Mouse (Mus musculus): ENCODE measurements around the gene Tex11. TPM values are rescaled to one million over a fixed set of nuclear protein-coding genes. Genes with fewer than 3 reads are reported as not detected.
"Not testable (repeated sequence)": the region's sequence is repeated elsewhere in the genome, so short reads cannot be mapped to it uniquely, and the experiment has no call there.

Gene Tex11
- polyA plus RNA-seq (2012; rRNA removed) (0.04 TPM in 1 of 2 replicates, not detected in the other), polyA plus RNA-seq (2014; fragmentation: Nextera tagmentation; extraction: Ambion mirVana) (0.05 and 0.18 TPM in 2 replicates)

- no peak for DNase-seq (ENCODE audit: low read depth in 3 of 3, low spot score in 3 of 3)
- no peak for TF ChIP-seq EP300 (IDR thresholded peaks at IDR 0.05; ENCODE audit: low read depth)
- no peak for TF ChIP-seq CTCF (IDR thresholded peaks at IDR 0.05; ENCODE audit: low read depth)
- 78% methylated on average over 31 of the region's 31 CpGs for WGBS (ENCODE audit: insufficient replicate concordance)
- no peak for ATAC-seq (ENCODE audit: insufficient read depth)
- no peaks in the 10 kb centered on the region for H3K9me3 ChIP-seq (ENCODE audit: control insufficient read depth, low read length)
- H3K9ac ChIP-seq (replicated peaks): no peak within 1 kb of the TSS
- no peaks in the 10 kb centered on the region for H3K27me3 ChIP-seq (ENCODE audit: control insufficient read depth, insufficient read depth, low read length)
- no peaks in the 10 kb centered on the region for H3K4me1 ChIP-seq (replicated peaks; ENCODE audit: control insufficient read depth in 2 of 2, insufficient read depth in 2 of 2, low read length in 1 of 2)
- H3K36me3 ChIP-seq (replicated peaks; ENCODE audit: control insufficient read depth, insufficient read depth, low read depth): no peaks in the 10 kb centered on the region
- H3K27ac ChIP-seq: no peak within 1 kb of the TSS
- H3K4me2 ChIP-seq (ENCODE audit: low read depth): no peak within 1 kb of the TSS
- H3K4me3 ChIP-seq (ENCODE audit: insufficient read depth in 1 of 2, low read depth in 2 of 2, low read length in 2 of 2): no peak within 1 kb of the TSS
These were observed at the start of gene Tex11 for GRCm38 (mm10) chrX:101059541-101059940. TSS of gene Tex11 (minus strand) at chrX:101059667.

GRCm38 (mm10) chrX:101085920-101086319, 26.5 kb upstream of the Tex11 start, which contains the start of gene Slc7a3:
TSS of gene Slc7a3 (minus strand) at chrX:101086020.
- DNase-seq (ENCODE audit: low read depth in 3 of 3, low spot score in 3 of 3) (no peak), ATAC-seq (ENCODE audit: insufficient read depth) (no peak)
- Histone ChIP-seq H3K9me3 (ENCODE audit: control insufficient read depth, low read length) (no peaks in the 10 kb centered on the region), H3K27me3 (ENCODE audit: control insufficient read depth, insufficient read depth, low read length) (no peaks in the 10 kb centered on the region; the same call in 1 of the 2 replicates), H3K27ac (no peak within 1 kb of the TSS), H3K4me1 (replicated peaks; ENCODE audit: control insufficient read depth in 2 of 2, insufficient read depth in 2 of 2, low read length in 1 of 2) (no peaks in the 10 kb centered on the region), H3K4me3 (ENCODE audit: insufficient read depth in 1 of 2, low read depth in 2 of 2, low read length in 2 of 2) (no peak within 1 kb of the TSS; a peak in 1 of 4 replicates), H3K9ac (replicated peaks) (no peak within 1 kb of the TSS), H3K36me3 (replicated peaks; ENCODE audit: control insufficient read depth, insufficient read depth, low read depth) (no peaks in the 10 kb centered on the region), H3K4me2 (ENCODE audit: low read depth) (peak within 1 kb of the TSS; percentile 36)
- 35% methylated on average over 11 of the region's 11 CpGs for WGBS (ENCODE audit: insufficient replicate concordance)
- TF ChIP-seq CTCF (IDR thresholded peaks at IDR 0.05; ENCODE audit: low read depth): no peak
- TF ChIP-seq EP300 (IDR thresholded peaks at IDR 0.05; ENCODE audit: low read depth): no peak

GRCm38 (mm10) chrX:101085211-101085610, 25.7 kb upstream of the Tex11 start:
- not testable (repeated sequence) for H3K4me1 ChIP-seq (replicated peaks; ENCODE audit: control insufficient read depth in 2 of 2, insufficient read depth in 2 of 2, low read length in 1 of 2); H3K36me3 ChIP-seq (replicated peaks; ENCODE audit: control insufficient read depth, insufficient read depth, low read depth); H3K9me3 ChIP-seq (ENCODE audit: control insufficient read depth, low read length); H3K4me3 ChIP-seq (ENCODE audit: insufficient read depth in 1 of 2, low read depth in 2 of 2, low read length in 2 of 2); H3K9ac ChIP-seq (replicated peaks); DNase-seq (ENCODE audit: low read depth in 3 of 3, low spot score in 3 of 3); H3K27ac ChIP-seq; H3K27me3 ChIP-seq (ENCODE audit: control insufficient read depth, insufficient read depth, low read length); ATAC-seq (ENCODE audit: insufficient read depth)
- peak overlapping the region; percentile 36 for H3K4me2 ChIP-seq (ENCODE audit: low read depth)
- WGBS (ENCODE audit: insufficient replicate concordance): 16% methylated on average over 7 of the region's 9 CpGs

GRCm38 (mm10) chrX:101084192-101084591, 24.7 kb upstream of the Tex11 start:
- no peak overlapping the region for H3K9ac ChIP-seq (replicated peaks)
- H3K36me3 ChIP-seq (replicated peaks; ENCODE audit: control insufficient read depth, insufficient read depth, low read depth): no peaks in the 10 kb centered on the region
- WGBS (ENCODE audit: insufficient replicate concordance): 62% methylated on average over 2 of the region's 2 CpGs
- no peaks in the 10 kb centered on the region for H3K9me3 ChIP-seq (ENCODE audit: control insufficient read depth, low read length)
- H3K4me2 ChIP-seq (ENCODE audit: low read depth): no peak overlapping the region
- no peak overlapping the region for H3K27ac ChIP-seq
- H3K4me1 ChIP-seq (replicated peaks; ENCODE audit: control insufficient read depth in 2 of 2, insufficient read depth in 2 of 2, low read length in 1 of 2): no peaks in the 10 kb centered on the region
- TF ChIP-seq EP300 (IDR thresholded peaks at IDR 0.05; ENCODE audit: low read depth) (no peak), CTCF (IDR thresholded peaks at IDR 0.05; ENCODE audit: low read depth) (no peak)
- no peak overlapping the region for H3K4me3 ChIP-seq (ENCODE audit: insufficient read depth in 1 of 2, low read depth in 2 of 2, low read length in 2 of 2)
- no peak for DNase-seq (ENCODE audit: low read depth in 3 of 3, low spot score in 3 of 3)
- no peaks in the 10 kb centered on the region; the same call in 1 of the 2 replicates for H3K27me3 ChIP-seq (ENCODE audit: control insufficient read depth, insufficient read depth, low read length)
- no peak for ATAC-seq (ENCODE audit: insufficient read depth)

GRCm38 (mm10) chrX:101065245-101065644, 5.8 kb upstream of the Tex11 start:
- Histone ChIP-seq H3K9ac (replicated peaks) (no peak overlapping the region), H3K27me3 (ENCODE audit: control insufficient read depth, insufficient read depth, low read length) (no peaks in the 10 kb centered on the region), H3K36me3 (replicated peaks; ENCODE audit: control insufficient read depth, insufficient read depth, low read depth) (no peaks in the 10 kb centered on the region), H3K4me1 (replicated peaks; ENCODE audit: control insufficient read depth in 2 of 2, insufficient read depth in 2 of 2, low read length in 1 of 2) (no peaks in the 10 kb centered on the region), H3K4me2 (ENCODE audit: low read depth) (no peak overlapping the region), H3K4me3 (ENCODE audit: insufficient read depth in 1 of 2, low read depth in 2 of 2, low read length in 2 of 2) (no peak overlapping the region), H3K9me3 (ENCODE audit: control insufficient read depth, low read length) (no peaks in the 10 kb centered on the region), H3K27ac (no peak overlapping the region)
- DNase-seq (ENCODE audit: low read depth in 3 of 3, low spot score in 3 of 3): no peak
- ATAC-seq (ENCODE audit: insufficient read depth): no peak
- no peak for TF ChIP-seq CTCF (IDR thresholded peaks at IDR 0.05; ENCODE audit: low read depth)
- no peak for TF ChIP-seq EP300 (IDR thresholded peaks at IDR 0.05; ENCODE audit: low read depth)
- WGBS (ENCODE audit: insufficient replicate concordance): 45% methylated on average over 1 of the region's 1 CpGs
